Mouse (Mus musculus) olfactory bulb, adult 2 months (tissue): ENCODE data around the gene Acp7. TPM values are rescaled to one million over a fixed set of nuclear protein-coding genes. Genes with fewer than 3 reads are reported as not detected.

Experiments used
- H3K27ac ChIP-seq: fragments of 200-500 bp; 2 replicates; pipeline ENCODE4 v1.5.1; 2012; ENCODE audit warnings: low read depth, low read length; ENCODE audit not compliant: insufficient read depth
- H3K4me1 ChIP-seq: fragments of 200-500 bp; 2 replicates; pipeline ENCODE4 v1.6.1; 2012; ENCODE audit warnings: low read length; ENCODE audit not compliant: control insufficient read depth, insufficient read depth
- H3K4me3 ChIP-seq: fragments of 200-500 bp; 2 replicates; pipeline ENCODE4 v1.5.1; 2012; ENCODE audit warnings: mild to moderate bottlenecking, low read depth, low read length, moderate library complexity; ENCODE audit not compliant: insufficient read depth
- CTCF ChIP-seq: fragments of 200-500 bp; IDR thresholded peaks from 2 replicates; pipeline ENCODE4 v1.5.1; 2012; ENCODE audit warnings: low read depth, mild to moderate bottlenecking, low read length, moderate library complexity; ENCODE audit not compliant: insufficient read depth
- POLR2A ChIP-seq: fragments of 200-500 bp; IDR thresholded peaks from 2 replicates; pipeline ENCODE4 v1.6.1; 2012; ENCODE audit warnings: mild to moderate bottlenecking, low read depth, low read length, moderate library complexity; ENCODE audit not compliant: insufficient read depth
- WGBS: fragments of 180-500 bp; shearing (Covaris S2); methylation state at CpG from one replicate; pipeline ENCODE4 v1.1.7; 2018; 5-methylcytosine and 5-hydroxymethylcytosine counted together
- polyA plus RNA-seq: library from polyadenylated mRNA; stranded (reverse); fragments of >200 nt; gene quantifications from 2 replicates; pipeline ENCODE4 v1.2.4, GENCODE M21; 2012; ENCODE audit warnings: low replicate concordance; ENCODE audit not compliant: missing spikeins, insufficient read depth, insufficient read length

The Acp7 gene
- polyA plus RNA-seq, 1 experiment = not detected

DNA sequence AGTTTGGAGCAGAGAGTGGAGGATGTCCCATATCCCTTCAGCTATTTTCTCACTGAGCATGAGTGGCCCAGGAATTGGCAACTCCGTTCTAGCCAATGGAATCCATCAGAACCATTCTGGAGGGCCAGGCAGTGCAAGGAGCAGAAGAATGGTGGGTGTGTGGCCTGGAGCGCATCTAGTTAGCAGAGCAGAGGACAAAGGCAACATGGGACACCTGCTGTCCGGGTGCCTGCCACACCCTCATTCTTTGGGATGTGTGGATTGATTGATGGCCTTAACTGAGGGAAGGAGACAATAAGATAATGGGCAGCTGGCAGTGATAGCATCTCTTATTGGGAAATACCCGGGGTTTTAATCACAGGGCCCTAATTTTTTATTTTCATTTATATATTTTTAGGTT, 25.3 kb upstream of the Acp7 start:
- Histone ChIP-seq H3K27ac (no peak overlapping the region), H3K4me3 (no peak overlapping the region), H3K4me1 (no peaks in the 10 kb centered on the region)
- TF ChIP-seq POLR2A (no peak), CTCF (no peak)
- 69% methylated on average over 4 of the region's 4 CpGs for WGBS

DNA sequence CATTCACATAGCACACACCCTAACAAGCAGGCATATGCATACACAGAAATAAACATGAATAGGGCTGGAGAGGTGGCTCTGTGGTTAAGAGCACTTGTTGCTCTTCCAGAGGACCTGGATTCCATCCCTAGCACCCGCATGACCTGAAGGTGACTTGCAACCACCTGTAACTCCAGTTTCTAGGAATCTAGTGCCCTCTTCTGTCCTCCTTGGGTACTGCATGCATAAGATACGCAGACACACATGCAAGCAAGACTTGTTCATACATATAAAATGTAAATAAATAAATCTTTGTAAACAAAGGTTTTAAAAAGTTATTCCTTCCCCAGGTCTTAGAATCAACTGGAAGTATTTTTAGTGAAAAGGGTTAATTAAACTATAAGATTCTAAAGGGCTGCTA, 20.0 kb upstream of the Acp7 start:
- no peak for TF ChIP-seq POLR2A
- TF ChIP-seq CTCF = no peak
- Histone ChIP-seq H3K4me3 (no peak overlapping the region), H3K4me1 (no peaks in the 10 kb centered on the region), H3K27ac (no peak overlapping the region)
- WGBS = 93% methylated on average over 2 of the region's 2 CpGs

DNA sequence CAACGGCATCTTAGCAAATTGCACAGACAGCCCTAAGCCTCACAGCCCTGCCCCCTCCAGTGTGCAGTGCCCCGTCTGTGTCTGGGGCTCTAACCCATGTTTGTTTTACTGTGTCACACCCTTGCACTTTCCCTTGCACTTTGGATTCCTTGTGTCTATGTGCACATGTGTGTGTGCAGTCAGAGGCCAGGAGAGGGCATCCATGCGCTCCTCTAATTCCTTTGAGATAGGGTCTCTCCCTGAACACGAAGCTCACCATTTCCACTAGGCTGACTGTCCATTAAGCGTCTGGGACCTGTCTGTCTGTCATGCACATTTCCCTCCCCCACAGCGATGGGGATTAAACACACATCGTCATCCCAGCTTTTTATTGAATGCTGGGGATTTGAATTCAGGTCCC, 15.9 kb upstream of the Acp7 start:
- H3K4me1 ChIP-seq = no peaks in the 10 kb centered on the region
- H3K4me3 ChIP-seq = no peak overlapping the region
- 53% methylated on average over 7 of the region's 7 CpGs for WGBS
- TF ChIP-seq CTCF (no peak), POLR2A (no peak)
- H3K27ac ChIP-seq = no peak overlapping the region

DNA sequence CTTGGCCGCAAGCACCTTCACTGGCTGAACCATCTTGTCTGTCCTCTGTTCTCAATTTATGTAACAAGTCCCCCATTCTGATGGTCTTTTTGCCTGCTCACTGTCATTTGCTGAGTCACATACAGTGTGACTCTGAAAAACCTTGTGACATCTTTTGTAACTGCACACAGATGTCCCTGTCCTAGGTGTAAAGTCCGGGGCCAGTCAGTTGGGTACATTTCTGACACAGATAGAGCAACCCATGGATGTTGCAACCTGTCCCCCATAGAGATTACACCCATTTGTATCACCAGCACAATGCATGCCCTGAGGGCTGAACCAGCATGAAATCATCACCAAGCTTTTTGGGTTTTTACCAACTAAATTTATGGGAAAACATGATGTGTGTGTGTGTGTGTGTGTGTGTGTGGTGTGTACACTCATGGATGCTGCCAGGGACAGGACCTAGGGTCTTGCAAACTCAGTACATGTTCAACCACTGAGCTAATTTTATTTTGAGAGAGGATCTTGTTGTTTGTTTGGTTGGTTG, 14.9 kb upstream of the Acp7 start:
- H3K4me3 ChIP-seq = no peak overlapping the region
- no peak for TF ChIP-seq CTCF
- TF ChIP-seq POLR2A = no peak
- H3K4me1 ChIP-seq = no peaks in the 10 kb centered on the region
- H3K27ac ChIP-seq = no peak overlapping the region
- 88% methylated on average over 2 of the region's 2 CpGs for WGBS

DNA sequence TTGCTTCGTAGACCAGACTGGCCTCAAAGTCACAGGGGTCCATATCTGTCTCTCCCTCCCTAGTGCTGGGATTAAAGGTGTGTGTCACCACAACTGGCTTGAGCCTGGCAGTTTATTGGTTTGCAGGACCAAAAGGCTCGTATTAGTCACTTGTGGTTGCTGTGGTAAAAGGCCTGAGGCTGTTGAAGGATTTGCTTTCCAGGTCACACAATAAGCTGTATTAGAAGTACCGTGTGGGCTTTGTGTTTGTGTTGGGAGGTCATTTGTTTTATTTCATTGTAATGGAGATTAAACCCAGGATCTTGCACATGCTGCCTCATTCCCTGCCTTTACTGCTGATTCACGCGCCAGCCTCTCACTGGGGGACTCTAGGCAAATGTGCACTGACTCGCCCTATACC, 14.2 kb upstream of the Acp7 start:
- H3K4me3 ChIP-seq = no peak overlapping the region
- no peak overlapping the region for H3K27ac ChIP-seq
- H3K4me1 ChIP-seq = no peaks in the 10 kb centered on the region
- TF ChIP-seq POLR2A (no peak), CTCF (no peak)
- WGBS = 57% methylated on average over 6 of the region's 6 CpGs

DNA sequence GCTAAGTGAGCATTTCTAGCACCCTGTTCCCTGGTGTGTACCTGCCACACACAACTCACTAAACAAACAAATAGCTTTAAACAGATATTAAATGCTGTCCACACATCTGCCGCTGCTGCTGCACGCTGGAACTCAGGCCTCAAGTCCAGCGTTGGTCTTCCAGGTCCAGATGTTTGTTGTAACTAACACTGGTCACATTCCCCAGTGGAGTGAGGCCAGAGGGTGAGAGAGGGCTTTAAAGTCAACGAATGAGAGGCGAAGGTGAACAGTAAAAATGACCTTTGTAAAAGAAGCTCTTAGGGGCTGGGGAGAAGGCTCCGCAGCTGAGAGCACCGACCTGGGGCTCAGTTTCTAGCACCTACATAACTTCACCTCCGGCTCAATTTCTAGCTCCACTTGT, 10.4 kb upstream of the Acp7 start:
- H3K4me1 ChIP-seq = no peaks in the 10 kb centered on the region
- TF ChIP-seq CTCF (no peak), POLR2A (no peak)
- 88% methylated on average over 8 of the region's 8 CpGs for WGBS
- H3K4me3 ChIP-seq = no peak overlapping the region
- no peak overlapping the region for H3K27ac ChIP-seq

DNA sequence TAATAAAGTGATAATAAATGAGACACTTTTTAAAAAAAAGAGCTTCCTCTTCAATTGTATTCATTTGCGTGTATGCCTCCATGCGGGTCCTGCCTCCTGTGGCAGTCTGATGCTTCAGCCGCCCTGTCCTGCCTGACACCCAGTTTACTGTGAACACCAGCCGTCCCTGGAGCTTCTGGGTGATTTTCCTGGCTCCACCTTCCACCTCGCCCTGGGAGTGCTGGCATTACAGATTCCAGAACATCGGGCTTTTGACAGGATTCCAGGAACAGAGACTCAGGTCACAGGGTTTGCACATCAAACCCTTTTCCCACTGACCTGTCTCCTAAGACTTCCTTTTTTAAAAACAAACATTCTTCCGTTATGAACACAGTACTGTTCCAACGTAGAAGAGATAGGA, 6.4 kb upstream of the Acp7 start:
- no peak overlapping the region for H3K4me3 ChIP-seq
- 42% methylated on average over 8 of the region's 8 CpGs for WGBS
- TF ChIP-seq CTCF (no peak), POLR2A (no peak)
- H3K4me1 ChIP-seq = no peaks in the 10 kb centered on the region
- no peak overlapping the region for H3K27ac ChIP-seq

DNA sequence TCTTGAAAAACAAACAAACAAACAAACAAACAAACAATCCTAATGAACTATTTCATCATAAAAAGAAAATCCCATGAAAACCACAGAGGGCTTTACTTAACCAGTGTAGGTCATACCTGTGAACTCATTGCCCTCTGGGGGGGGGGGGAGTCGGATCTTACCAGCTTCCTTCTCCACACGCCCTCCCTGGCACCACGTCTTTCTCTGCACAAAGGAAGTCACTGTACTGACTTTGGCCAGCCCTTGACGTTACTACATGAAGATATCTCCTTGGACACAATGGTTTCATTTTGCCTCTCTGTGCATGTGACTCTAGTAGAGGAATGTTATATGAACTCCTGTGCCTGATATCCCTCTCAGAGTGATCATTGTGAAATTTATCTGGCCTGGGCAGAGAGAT, 3.0 kb upstream of the Acp7 start:
- WGBS = 58% methylated on average over 4 of the region's 4 CpGs
- TF ChIP-seq CTCF = no peak
- no peak for TF ChIP-seq POLR2A
- Histone ChIP-seq H3K27ac (no peak overlapping the region), H3K4me3 (no peak overlapping the region), H3K4me1 (peaks cover 6% of the 10 kb centered on the region; the same call in 1 of the 2 replicates)

DNA sequence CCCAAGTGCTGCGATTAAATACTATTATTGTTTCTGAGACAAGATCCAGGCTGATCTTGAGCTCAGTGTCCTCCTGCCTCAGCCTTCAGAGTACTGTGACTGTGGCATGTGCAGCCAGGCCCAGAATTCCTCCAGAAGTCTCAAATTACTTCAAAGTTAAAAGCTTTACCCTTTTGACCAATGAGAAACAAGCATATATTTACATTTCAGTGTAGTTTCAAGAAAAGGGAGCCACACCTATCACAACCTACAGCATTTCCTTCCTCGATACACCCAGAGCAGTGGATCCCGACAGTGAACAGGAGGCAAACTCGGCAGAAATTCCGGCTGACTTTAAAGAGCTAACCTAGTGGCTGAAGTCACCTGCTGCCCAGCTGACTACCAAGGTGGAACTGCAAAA, 6.3 kb downstream of the Acp7 start:
- 89% methylated on average over 5 of the region's 5 CpGs for WGBS
- TF ChIP-seq CTCF (no peak), POLR2A (no peak)
- Histone ChIP-seq H3K27ac (no peak overlapping the region), H3K4me3 (no peak overlapping the region), H3K4me1 (no peaks in the 10 kb centered on the region)

DNA sequence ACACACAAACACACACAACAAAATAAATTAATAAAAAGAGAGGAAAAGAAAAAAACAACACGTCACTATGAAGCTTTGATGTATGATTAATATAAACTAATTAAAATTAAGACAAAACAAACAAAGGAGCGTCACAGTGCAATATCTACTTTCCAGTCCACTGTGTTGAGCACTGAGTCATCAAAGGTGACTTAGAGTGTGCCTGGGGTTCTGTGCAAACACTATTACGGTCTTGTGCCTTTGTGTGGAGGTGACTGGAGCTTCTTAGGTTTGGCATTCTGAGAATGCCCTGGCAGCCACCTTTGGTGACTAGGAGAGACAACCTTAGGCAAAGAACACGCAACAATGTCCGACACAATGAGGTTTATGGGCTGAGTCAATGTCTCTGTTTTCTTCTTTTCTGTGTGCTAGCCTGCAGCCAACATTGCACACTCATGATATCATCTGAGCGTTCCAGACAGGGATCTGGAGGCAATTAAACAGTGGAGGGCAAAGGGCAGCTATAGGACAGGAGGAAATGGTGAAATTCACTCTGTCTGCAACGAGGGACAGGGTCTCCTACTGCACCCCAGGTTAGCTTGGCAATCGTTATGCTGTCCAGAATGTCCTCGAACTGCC, 11.9 kb downstream of the Acp7 start:
- H3K4me3 ChIP-seq = no peak overlapping the region
- TF ChIP-seq POLR2A = no peak
- TF ChIP-seq CTCF = no peak
- 74% methylated on average over 9 of the region's 9 CpGs for WGBS
- no peaks in the 10 kb centered on the region for H3K4me1 ChIP-seq
- H3K27ac ChIP-seq = no peak overlapping the region
